Mouse (Mus musculus) kidney, postnatal 36 days (tissue): ENCODE results near the gene Abcc1.

Experiments used
- DNase-seq, 2 experiments: peaks; one replicate each; pipeline ENCODE4 v3.0.0; 2021 to 2022; ENCODE audit warnings: mixed read lengths in 2 of 2

Abcc1 gene

GRCm38 (mm10) chr16:14361362-14362098, at the start of gene Abcc1:
TSS of gene Abcc1 (plus strand) at chr16:14361558.
- DNase-seq: peak; percentile 55 to 81

GRCm38 (mm10) chr16:14312914-14313313, 48.4 kb upstream of the Abcc1 start:
- no peak for DNase-seq

- peak; percentile 99 for DNase-seq
Measured at GRCm38 (mm10) chr16:14316884-14317876, 44.2 kb upstream of the Abcc1 start, which contains the start of gene Fopnl. TSS of gene Fopnl (minus strand) at chr16:14317405.

- no peak for DNase-seq
Measured at GRCm38 (mm10) chr16:14319681-14320080, 41.7 kb upstream of the Abcc1 start.

- no peak for DNase-seq
Measured at GRCm38 (mm10) chr16:14320494-14320893, 40.9 kb upstream of the Abcc1 start.

- DNase-seq: no peak
Measured at GRCm38 (mm10) chr16:14328156-14328555, 33.2 kb upstream of the Abcc1 start.

GRCm38 (mm10) chr16:14344967-14345366, 16.4 kb upstream of the Abcc1 start:
- no peak for DNase-seq

- DNase-seq: no peak
Measured at GRCm38 (mm10) chr16:14351571-14351970, 9.8 kb upstream of the Abcc1 start.

GRCm38 (mm10) chr16:14352234-14352633, 9.1 kb upstream of the Abcc1 start:
- no peak for DNase-seq

GRCm38 (mm10) chr16:14352663-14353062, 8.7 kb upstream of the Abcc1 start:
- no peak for DNase-seq

- no peak for DNase-seq
Measured at GRCm38 (mm10) chr16:14357859-14358258, 3.5 kb upstream of the Abcc1 start.

- DNase-seq: no peak
Measured at GRCm38 (mm10) chr16:14358531-14358930, 2.8 kb upstream of the Abcc1 start.

- DNase-seq: no peak
Measured at GRCm38 (mm10) chr16:14360931-14361330, 427 bp upstream of the Abcc1 start.

GRCm38 (mm10) chr16:14362099-14362820, 902 bp downstream of the Abcc1 start:
- no peak for DNase-seq

GRCm38 (mm10) chr16:14363496-14363895, 2.1 kb downstream of the Abcc1 start:
- no peak for DNase-seq

GRCm38 (mm10) chr16:14364066-14364465, 2.7 kb downstream of the Abcc1 start:
- DNase-seq: no peak

GRCm38 (mm10) chr16:14365457-14365856, 4.1 kb downstream of the Abcc1 start:
- DNase-seq: no peak

- no peak for DNase-seq
Measured at GRCm38 (mm10) chr16:14366017-14366416, 4.7 kb downstream of the Abcc1 start.

GRCm38 (mm10) chr16:14371367-14371766, 10.0 kb downstream of the Abcc1 start:
- no peak for DNase-seq

- DNase-seq: no peak
Measured at GRCm38 (mm10) chr16:14372382-14372781, 11.0 kb downstream of the Abcc1 start.

- peak in 1 of 2 experiments; percentile 56 for DNase-seq
Measured at GRCm38 (mm10) chr16:14372817-14373301, 11.5 kb downstream of the Abcc1 start.

- no peak for DNase-seq
Measured at GRCm38 (mm10) chr16:14375942-14376341, 14.6 kb downstream of the Abcc1 start.

- DNase-seq: no peak
Measured at GRCm38 (mm10) chr16:14376352-14376751, 15.0 kb downstream of the Abcc1 start.
